Mouse (Mus musculus) heart, postnatal 36 days (tissue): ENCODE measurements at regions not wholly inside any gene's neighbourhood (a gene's known extent, or its start where the extent isn't known, plus 50 kb on each side); places are given as distances from the start of the nearest gene placed in this dataset.

Experiments
- DNase-seq, 2 experiments: peaks; one replicate each; pipeline ENCODE4 v3.0.0; 2021 to 2022
- intact Hi-C: fragments of 180-260 bp; cut with DNase I; formaldehyde crosslinking; loops from one replicate; pipeline ENCODE4 v1.15.1; 2025

- DNase-seq = peak; percentile 45 to 50
- intact Hi-C loops = no loop called here
Observed at GRCm38 (mm10) chr4:81913296-81913695, 470.7 kb upstream of the Mpdz start.

- intact Hi-C loops = no loop called here
- peak; percentile 24 to 36 for DNase-seq
Observed at GRCm38 (mm10) chr4:81912653-81913052, 470.0 kb upstream of the Mpdz start.

GRCm38 (mm10) chr4:81899961-81900540 lies 457.4 kb upstream of the Mpdz start:
- peak in 1 of 2 experiments; percentile 34 for DNase-seq
- intact Hi-C loops = loop anchor here (5.0 kb wide), 1 partner anchor 318 kb away; no protein-coding TSS in a partner anchor

GRCm38 (mm10) chr4:81898661-81899060 lies 456.0 kb upstream of the Mpdz start:
- intact Hi-C loops = loop anchor here (5.0 kb wide), 1 partner anchor 316 kb away; no protein-coding TSS in a partner anchor
- peak in 1 of 2 experiments; percentile 6 for DNase-seq

- no peak for DNase-seq
- intact Hi-C loops = loop anchor here (5.0 kb wide), 1 partner anchor 315 kb away; no protein-coding TSS in a partner anchor
Observed at GRCm38 (mm10) chr4:81897451-81897850, 454.8 kb upstream of the Mpdz start.

- intact Hi-C loops = no loop called here
- no peak for DNase-seq
Observed at GRCm38 (mm10) chr4:81868941-81869340, 426.3 kb upstream of the Mpdz start.

GRCm38 (mm10) chr4:81841642-81842494 lies 399.3 kb upstream of the Mpdz start:
- intact Hi-C loops = no loop called here
- no peak for DNase-seq

GRCm38 (mm10) chr4:81829972-81830371 lies 387.4 kb upstream of the Mpdz start:
- intact Hi-C loops = no loop called here

GRCm38 (mm10) chr4:81827453-81827852 lies 384.8 kb upstream of the Mpdz start:
- intact Hi-C loops = no loop called here
- no peak for DNase-seq

More at GRCm38 (mm10) chr4:81829972-81830371, 387.4 kb upstream of the Mpdz start:
- no peak for DNase-seq

- no peak for DNase-seq
- intact Hi-C loops = no loop called here
Observed at GRCm38 (mm10) chr4:81825966-81826365, 383.4 kb upstream of the Mpdz start.

GRCm38 (mm10) chr4:81823566-81823965 lies 381.0 kb upstream of the Mpdz start:
- no peak for DNase-seq
- intact Hi-C loops = no loop called here

GRCm38 (mm10) chr4:81789274-81789673 lies 346.7 kb upstream of the Mpdz start:
- no peak for DNase-seq
- intact Hi-C loops = no loop called here

- DNase-seq = no peak
- intact Hi-C loops = no loop called here
Observed at GRCm38 (mm10) chr4:81788636-81789035, 346.0 kb upstream of the Mpdz start.

- intact Hi-C loops = no loop called here
- no peak for DNase-seq
Observed at GRCm38 (mm10) chr4:81781971-81782370, 339.4 kb upstream of the Mpdz start.

- intact Hi-C loops = no loop called here
Observed at GRCm38 (mm10) chr4:81766705-81767104, 324.1 kb upstream of the Mpdz start.

GRCm38 (mm10) chr4:81764026-81764867 lies 321.6 kb upstream of the Mpdz start:
- intact Hi-C loops = no loop called here
- peak; percentile 27 to 43 for DNase-seq

More at GRCm38 (mm10) chr4:81766705-81767104, 324.1 kb upstream of the Mpdz start:
- no peak for DNase-seq

- intact Hi-C loops = no loop called here
Observed at GRCm38 (mm10) chr4:81763311-81764025, 320.9 kb upstream of the Mpdz start.

GRCm38 (mm10) chr4:81762592-81763229 lies 320.1 kb upstream of the Mpdz start:
- intact Hi-C loops = no loop called here
- peak; percentile 7 to 12 for DNase-seq

More at GRCm38 (mm10) chr4:81763311-81764025, 320.9 kb upstream of the Mpdz start:
- no peak for DNase-seq

GRCm38 (mm10) chr4:81757905-81758304 lies 315.3 kb upstream of the Mpdz start:
- DNase-seq = no peak
- intact Hi-C loops = no loop called here
